Mouse (Mus musculus): Measurements from ENCODE around the gene Ifi205. TPM values are rescaled to one million over a fixed set of nuclear protein-coding genes. Genes with fewer than 3 reads are reported as not detected.
"Not testable (repeated sequence)": the region's sequence is repeated elsewhere in the genome, so short reads cannot be mapped to it uniquely, and the experiment has no call there.

The Ifi205 gene
- polyA plus RNA-seq, 1 experiment = not detected

- Histone ChIP-seq H3K27ac (ENCODE audit: insufficient read depth, low read length) (no peak within 1 kb of the TSS), H3K4me3 (ENCODE audit: low read depth, low read length) (no peak within 1 kb of the TSS), H3K4me1 (ENCODE audit: control insufficient read depth, insufficient read depth, low read length) (no peaks in the 10 kb centered on the region), H3K9me3 (replicated peaks; ENCODE audit: control insufficient read depth, insufficient read depth, low read length, poor library complexity, severe bottlenecking) (no peaks in the 10 kb centered on the region), H3K27me3 (ENCODE audit: control insufficient read depth, insufficient read depth, low read length, poor library complexity, severe bottlenecking) (no peaks in the 10 kb centered on the region), H3K9ac (ENCODE audit: low read depth, poor library complexity, severe bottlenecking) (no peak within 1 kb of the TSS), H3K36me3 (ENCODE audit: control insufficient read depth, insufficient read depth, low read length, poor library complexity, severe bottlenecking) (no peaks in the 10 kb centered on the region)
- TF ChIP-seq POLR2A (IDR thresholded peaks at IDR 0.05; ENCODE audit: insufficient read depth, low read length) = no peak
- no peak for TF ChIP-seq EP300 (IDR thresholded peaks at IDR 0.05; ENCODE audit: insufficient read depth, low read depth, low read length)
- no peak for TF ChIP-seq CTCF (IDR thresholded peaks at IDR 0.05; ENCODE audit: low read depth, low read length)
Measured at GRCm38 (mm10) chr1:174040523-174041177, 9.0 kb upstream of the Ifi205 start, which contains the start of gene Olfr433. Olfr433 (plus strand) TSS chr1:174040705.

DNA sequence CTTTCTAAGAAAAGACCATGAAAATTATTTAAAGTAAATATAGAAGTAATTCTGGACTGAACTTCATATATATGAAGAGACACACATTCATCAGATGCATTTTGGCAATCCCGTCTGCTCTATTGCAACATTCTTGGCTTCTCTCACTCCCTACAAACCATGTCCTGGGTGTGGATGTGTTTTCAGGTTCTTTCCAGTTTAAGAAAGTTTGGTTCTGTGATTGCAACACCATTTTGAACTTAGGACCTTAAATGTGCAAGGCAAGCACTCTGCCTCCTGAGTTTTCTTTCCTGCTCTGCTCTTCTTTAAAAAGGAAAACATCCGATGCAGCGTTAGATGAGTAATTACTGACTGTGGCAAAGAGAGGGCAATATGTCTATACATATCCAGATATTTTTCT, 6.9 kb upstream of the Ifi205 start:
- Histone ChIP-seq H3K9me3 (replicated peaks; ENCODE audit: control insufficient read depth, insufficient read depth, low read length, poor library complexity, severe bottlenecking) (no peaks in the 10 kb centered on the region), H3K36me3 (ENCODE audit: control insufficient read depth, insufficient read depth, low read length, poor library complexity, severe bottlenecking) (no peaks in the 10 kb centered on the region), H3K27me3 (ENCODE audit: control insufficient read depth, insufficient read depth, low read length, poor library complexity, severe bottlenecking) (no peaks in the 10 kb centered on the region), H3K9ac (ENCODE audit: low read depth, poor library complexity, severe bottlenecking) (no peak overlapping the region), H3K4me3 (ENCODE audit: low read depth, low read length) (no peak overlapping the region), H3K27ac (ENCODE audit: insufficient read depth, low read length) (no peak overlapping the region), H3K4me1 (ENCODE audit: control insufficient read depth, insufficient read depth, low read length) (no peaks in the 10 kb centered on the region)
- TF ChIP-seq CTCF (IDR thresholded peaks at IDR 0.05; ENCODE audit: low read depth, low read length) (no peak), POLR2A (IDR thresholded peaks at IDR 0.05; ENCODE audit: insufficient read depth, low read length) (no peak), EP300 (IDR thresholded peaks at IDR 0.05; ENCODE audit: insufficient read depth, low read depth, low read length) (no peak)

DNA sequence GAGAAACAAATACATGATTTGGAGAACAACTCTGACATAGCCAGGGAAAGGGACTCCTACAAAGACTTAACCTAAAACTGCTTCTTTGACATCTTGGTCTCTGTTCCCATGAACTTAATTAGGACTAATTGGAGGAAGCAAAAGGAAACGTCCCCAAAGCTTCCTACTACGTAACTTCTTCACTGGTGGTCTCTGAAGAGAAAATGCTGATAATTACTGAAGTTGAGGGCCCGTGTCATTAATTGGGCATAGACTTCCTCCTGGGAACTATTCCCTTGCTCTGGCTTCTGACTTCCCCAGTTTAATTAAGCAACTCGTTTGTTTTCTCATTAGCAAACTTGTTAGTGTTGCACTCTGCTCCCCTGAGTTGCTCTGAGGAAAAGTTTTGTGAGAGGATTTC, 4.2 kb upstream of the Ifi205 start:
- TF ChIP-seq POLR2A (IDR thresholded peaks at IDR 0.05; ENCODE audit: insufficient read depth, low read length) = no peak
- TF ChIP-seq CTCF (IDR thresholded peaks at IDR 0.05; ENCODE audit: low read depth, low read length) = no peak
- no peak for TF ChIP-seq EP300 (IDR thresholded peaks at IDR 0.05; ENCODE audit: insufficient read depth, low read depth, low read length)
- H3K4me3 ChIP-seq (ENCODE audit: low read depth, low read length) = no peak overlapping the region
- no peaks in the 10 kb centered on the region for H3K4me1 ChIP-seq (ENCODE audit: control insufficient read depth, insufficient read depth, low read length)
- no peaks in the 10 kb centered on the region for H3K27me3 ChIP-seq (ENCODE audit: control insufficient read depth, insufficient read depth, low read length, poor library complexity, severe bottlenecking)
- H3K36me3 ChIP-seq (ENCODE audit: control insufficient read depth, insufficient read depth, low read length, poor library complexity, severe bottlenecking) = no peaks in the 10 kb centered on the region
- no peak overlapping the region for H3K9ac ChIP-seq (ENCODE audit: low read depth, poor library complexity, severe bottlenecking)
- no peak overlapping the region for H3K27ac ChIP-seq (ENCODE audit: insufficient read depth, low read length)
- no peaks in the 10 kb centered on the region for H3K9me3 ChIP-seq (replicated peaks; ENCODE audit: control insufficient read depth, insufficient read depth, low read length, poor library complexity, severe bottlenecking)

DNA sequence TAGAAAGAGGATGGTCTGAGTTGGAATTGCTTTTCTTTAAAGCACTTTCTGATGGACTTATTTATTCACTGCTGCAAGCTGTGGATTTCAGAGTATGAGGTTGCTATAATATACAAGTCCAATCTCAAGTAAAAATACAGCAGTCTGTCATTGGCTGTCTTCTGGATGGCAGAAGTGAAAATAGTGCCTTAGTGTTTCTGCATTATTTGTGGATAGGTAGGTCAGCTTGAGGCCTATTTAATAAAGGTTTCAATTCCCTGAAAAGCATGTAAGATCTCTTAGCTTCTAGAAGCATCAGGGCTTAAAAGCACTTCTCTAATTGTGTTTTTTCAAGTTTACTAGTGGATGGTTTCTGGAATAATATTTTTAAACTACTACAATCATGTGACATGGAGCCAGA, 24.6 kb downstream of the Ifi205 start:
- not testable (repeated sequence) for H3K9ac ChIP-seq (ENCODE audit: low read depth, poor library complexity, severe bottlenecking); H3K9me3 ChIP-seq (replicated peaks; ENCODE audit: control insufficient read depth, insufficient read depth, low read length, poor library complexity, severe bottlenecking); H3K27me3 ChIP-seq (ENCODE audit: control insufficient read depth, insufficient read depth, low read length, poor library complexity, severe bottlenecking); H3K4me1 ChIP-seq (ENCODE audit: control insufficient read depth, insufficient read depth, low read length); H3K36me3 ChIP-seq (ENCODE audit: control insufficient read depth, insufficient read depth, low read length, poor library complexity, severe bottlenecking); H3K27ac ChIP-seq (ENCODE audit: insufficient read depth, low read length); H3K4me3 ChIP-seq (ENCODE audit: low read depth, low read length)

DNA sequence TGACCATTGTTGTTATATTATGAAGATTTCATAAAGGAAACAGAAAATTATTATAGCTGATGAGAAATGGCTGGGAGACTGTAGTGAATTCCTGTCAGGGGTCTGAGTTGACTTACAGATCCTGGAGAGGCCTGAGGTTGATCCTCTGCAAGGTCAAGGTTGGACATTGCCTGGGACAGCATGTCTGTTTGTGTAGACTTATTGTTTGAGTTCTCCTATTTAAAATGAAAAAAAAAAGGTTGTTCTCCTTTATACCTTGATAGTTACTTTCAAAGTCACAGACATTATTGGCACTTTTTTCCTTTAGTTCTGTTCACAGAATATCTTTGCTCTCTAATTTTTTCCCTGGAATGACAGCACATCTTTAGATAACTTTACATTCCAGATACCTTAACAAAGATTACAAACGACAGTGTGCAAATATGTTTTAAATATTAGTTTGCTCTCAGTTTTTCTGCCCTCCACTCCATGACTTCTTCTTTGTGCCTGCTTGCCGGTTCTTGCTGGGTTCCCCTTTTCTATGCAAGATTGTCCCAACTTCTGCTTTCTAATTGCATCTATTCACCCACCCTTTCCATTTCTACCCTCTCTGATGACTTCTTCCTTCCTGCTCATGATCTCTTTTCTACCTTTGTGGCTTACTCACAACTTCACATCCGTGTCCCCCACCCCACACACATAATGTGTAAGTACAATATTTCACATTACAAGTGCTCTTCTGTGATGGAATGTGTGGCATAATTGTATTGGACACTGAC, 27.1 kb downstream of the Ifi205 start:
- not testable (repeated sequence) for H3K4me3 ChIP-seq (ENCODE audit: low read depth, low read length); H3K36me3 ChIP-seq (ENCODE audit: control insufficient read depth, insufficient read depth, low read length, poor library complexity, severe bottlenecking); H3K4me1 ChIP-seq (ENCODE audit: control insufficient read depth, insufficient read depth, low read length); H3K9ac ChIP-seq (ENCODE audit: low read depth, poor library complexity, severe bottlenecking); H3K27ac ChIP-seq (ENCODE audit: insufficient read depth, low read length); H3K9me3 ChIP-seq (replicated peaks; ENCODE audit: control insufficient read depth, insufficient read depth, low read length, poor library complexity, severe bottlenecking); H3K27me3 ChIP-seq (ENCODE audit: control insufficient read depth, insufficient read depth, low read length, poor library complexity, severe bottlenecking)

DNA sequence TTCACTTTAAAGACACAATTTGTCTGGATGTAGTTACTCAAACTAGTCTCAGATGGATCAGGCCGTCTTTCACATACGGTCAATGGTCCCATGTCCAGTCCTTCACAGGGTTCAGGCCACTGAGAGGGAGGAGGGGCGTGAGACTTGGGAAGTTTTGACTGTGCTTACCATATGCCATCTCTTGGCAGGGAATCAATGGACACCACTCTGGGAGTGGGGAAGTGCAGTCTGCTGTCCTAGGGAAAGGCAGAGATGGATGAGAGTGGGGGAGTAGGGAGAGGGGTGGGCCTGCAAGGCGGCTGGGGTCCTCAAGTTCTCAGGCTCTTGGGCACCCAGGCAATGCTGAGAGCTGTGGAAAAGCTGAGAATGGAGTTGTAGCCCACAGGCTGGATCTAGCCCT, 36.6 kb downstream of the Ifi205 start:
- H3K4me3 ChIP-seq (ENCODE audit: low read depth, low read length) = no peak overlapping the region
- no peak overlapping the region for H3K27ac ChIP-seq (ENCODE audit: insufficient read depth, low read length)
- TF ChIP-seq POLR2A (IDR thresholded peaks at IDR 0.05; ENCODE audit: insufficient read depth, low read length) = no peak
- no peak for TF ChIP-seq CTCF (IDR thresholded peaks at IDR 0.05; ENCODE audit: low read depth, low read length)
- no peak for TF ChIP-seq EP300 (IDR thresholded peaks at IDR 0.05; ENCODE audit: insufficient read depth, low read depth, low read length)
- no peaks in the 10 kb centered on the region for H3K36me3 ChIP-seq (ENCODE audit: control insufficient read depth, insufficient read depth, low read length, poor library complexity, severe bottlenecking)
- H3K9me3 ChIP-seq (replicated peaks; ENCODE audit: control insufficient read depth, insufficient read depth, low read length, poor library complexity, severe bottlenecking) = no peaks in the 10 kb centered on the region
- H3K9ac ChIP-seq (ENCODE audit: low read depth, poor library complexity, severe bottlenecking) = no peak overlapping the region
- no peaks in the 10 kb centered on the region for H3K27me3 ChIP-seq (ENCODE audit: control insufficient read depth, insufficient read depth, low read length, poor library complexity, severe bottlenecking)
- H3K4me1 ChIP-seq (ENCODE audit: control insufficient read depth, insufficient read depth, low read length) = no peaks in the 10 kb centered on the region

- not testable (repeated sequence) for H3K9me3 ChIP-seq (replicated peaks; ENCODE audit: control insufficient read depth, insufficient read depth, low read length, poor library complexity, severe bottlenecking); H3K4me1 ChIP-seq (ENCODE audit: control insufficient read depth, insufficient read depth, low read length); H3K36me3 ChIP-seq (ENCODE audit: control insufficient read depth, insufficient read depth, low read length, poor library complexity, severe bottlenecking); H3K27me3 ChIP-seq (ENCODE audit: control insufficient read depth, insufficient read depth, low read length, poor library complexity, severe bottlenecking); H3K9ac ChIP-seq (ENCODE audit: low read depth, poor library complexity, severe bottlenecking); H3K27ac ChIP-seq (ENCODE audit: insufficient read depth, low read length); H3K4me3 ChIP-seq (ENCODE audit: low read depth, low read length)
Measured at GRCm38 (mm10) chr1:173982694-173983305, 48.8 kb downstream of the Ifi205 start, which contains the start of gene Ifi202b. Ifi202b (minus strand) TSS chr1:173982744.

- H3K36me3 ChIP-seq (ENCODE audit: control insufficient read depth, insufficient read depth, low read length, poor library complexity, severe bottlenecking); H3K4me1 ChIP-seq (ENCODE audit: control insufficient read depth, insufficient read depth, low read length); H3K9me3 ChIP-seq (replicated peaks; ENCODE audit: control insufficient read depth, insufficient read depth, low read length, poor library complexity, severe bottlenecking): not testable (repeated sequence)
Measured at GRCm38 (mm10) chr1:173981038-173981437, 50.6 kb downstream of the Ifi205 start.

More at GRCm38 (mm10) chr1:173981038-173981437, 50.6 kb downstream of the Ifi205 start:
- H3K9ac ChIP-seq (ENCODE audit: low read depth, poor library complexity, severe bottlenecking); H3K27ac ChIP-seq (ENCODE audit: insufficient read depth, low read length); H3K4me3 ChIP-seq (ENCODE audit: low read depth, low read length); H3K27me3 ChIP-seq (ENCODE audit: control insufficient read depth, insufficient read depth, low read length, poor library complexity, severe bottlenecking): not testable (repeated sequence)
